Mouse (Mus musculus): ENCODE data around the gene Szrd1.

GRCm38 (mm10) chr4:141095016-141095415 lies 44.6 kb downstream of the Szrd1 start:
- TF ChIP-seq CTCF (IDR thresholded peaks at IDR 0.05; ENCODE audit: control insufficient read depth, insufficient read depth, insufficient replicate concordance, low read depth, low read length) (no peak), POLR2A (IDR thresholded peaks at IDR 0.05; ENCODE audit: control insufficient read depth, low read depth, low read length) (no peak)
